Mouse (Mus musculus) CH12.LX (cell line): ENCODE measurements around the gene Slc4a7. TPM values are rescaled to one million over a fixed set of nuclear protein-coding genes. Genes with fewer than 3 reads are reported as not detected.

Experiments
- DNase-seq: peaks from one replicate; pipeline ENCODE4 v3.0.0-alpha.2; 2013; ENCODE audit errors: extremely low read depth
- H3K27ac ChIP-seq: 2 replicates; pipeline ENCODE4 v1.5.1; 2012; ENCODE audit warnings: low read depth, mild to moderate bottlenecking, control low read depth, moderate library complexity; ENCODE audit not compliant: insufficient read depth
- H3K27me3 ChIP-seq: replicated peaks from 2 replicates; pipeline ENCODE3; 2012; ENCODE audit warnings: inconsistent platforms
- H3K36me3 ChIP-seq, 2 experiments: replicated peaks in 1 of 2; 2 replicates each; pipeline versions ENCODE3 to v1.6.1; 2012; ENCODE audit warnings: inconsistent platforms in 1 of 2, low read length in 1 of 2, mild to moderate bottlenecking in 1 of 2, mixed read lengths in 1 of 2, moderate library complexity in 1 of 2; ENCODE audit not compliant: control insufficient read depth in 1 of 2, insufficient read depth in 1 of 2
- H3K4me1 ChIP-seq, 2 experiments: 2 replicates each; pipeline ENCODE4 v1.6.1; 2012; ENCODE audit warnings: inconsistent platforms in 1 of 2, moderate library complexity in 1 of 2; ENCODE audit not compliant: insufficient read depth in 2 of 2, control insufficient read depth in 1 of 2
- H3K4me2 ChIP-seq: 2 replicates; pipeline ENCODE4 v1.6.1; 2012; ENCODE audit warnings: low read depth, mild to moderate bottlenecking, control low read depth; ENCODE audit not compliant: poor library complexity, insufficient read depth, severe bottlenecking
- H3K4me3 ChIP-seq, 3 experiments: fragments of 150-350 bp in 1 of 3; sonication (generic) in 1 of 3; replicated peaks in 1 of 3; 2 replicates each; pipeline versions ENCODE3 to v1.5.1; 2011 to 2012; ENCODE audit warnings: low read depth in 2 of 3, low read length in 2 of 3, mild to moderate bottlenecking in 2 of 3, moderate library complexity in 2 of 3, control low read depth in 1 of 3, improper control_type of control experiment in 1 of 3, inconsistent platforms in 1 of 3, mixed read lengths in 1 of 3; ENCODE audit not compliant: poor library complexity in 1 of 3
- H3K79me2 ChIP-seq: replicated peaks from 2 replicates; pipeline ENCODE4 v1.6.1; 2012; ENCODE audit warnings: mild to moderate bottlenecking, moderate library complexity; ENCODE audit not compliant: control insufficient read depth, poor library complexity, insufficient read depth, severe bottlenecking; ENCODE audit errors: extremely low read depth
- H3K9ac ChIP-seq: 2 replicates; pipeline ENCODE4 v1.6.1; 2012; ENCODE audit warnings: low read depth, mild to moderate bottlenecking, control low read depth, moderate library complexity; ENCODE audit not compliant: insufficient read depth
- H3K9me3 ChIP-seq: replicated peaks from 2 replicates; pipeline ENCODE3; 2012; ENCODE audit warnings: low read length, inconsistent platforms, mixed read lengths
- CHD1 ChIP-seq: IDR thresholded peaks from 2 replicates; pipeline ENCODE4 v1.6.1; 2012; ENCODE audit warnings: low read depth, low read length, improper control_type of control experiment, inconsistent platforms
- ETS1 ChIP-seq: conservative IDR thresholded peaks from 2 replicates; pipeline ENCODE4 v1.6.1; 2012; ENCODE audit warnings: low read depth, mild to moderate bottlenecking, inconsistent platforms, low read length, improper control_type of control experiment, moderate library complexity
- HCFC1 ChIP-seq: IDR thresholded peaks from 2 replicates; pipeline ENCODE4 v1.6.1; 2012; ENCODE audit warnings: low read depth, mild to moderate bottlenecking, inconsistent platforms, low read length, improper control_type of control experiment
- KAT2A ChIP-seq: IDR thresholded peaks from 2 replicates; pipeline ENCODE4 v1.6.1; 2012; ENCODE audit warnings: low read length, improper control_type of control experiment, inconsistent platforms; ENCODE audit not compliant: insufficient replicate concordance
- MAFK ChIP-seq: IDR thresholded peaks from 2 replicates; pipeline ENCODE4 v1.6.1; 2011; ENCODE audit warnings: low read length, improper control_type of control experiment; ENCODE audit not compliant: insufficient replicate concordance
- MAX ChIP-seq: IDR thresholded peaks from 2 replicates; pipeline ENCODE4 v1.6.1; 2011; ENCODE audit warnings: low read length, improper control_type of control experiment
- MXI1 ChIP-seq: IDR thresholded peaks from 2 replicates; pipeline ENCODE4 v1.6.1; 2011; ENCODE audit warnings: mild to moderate bottlenecking, low read depth, low read length, improper control_type of control experiment
- MYC ChIP-seq: IDR thresholded peaks from 2 replicates; pipeline ENCODE4 v1.6.1; 2011; ENCODE audit warnings: low read depth, mild to moderate bottlenecking, improper control_type of control experiment, low read length
- PAX5 ChIP-seq: IDR thresholded peaks from 2 replicates; pipeline ENCODE4 v1.6.1; 2012; ENCODE audit warnings: low read length, inconsistent platforms, mixed read lengths
- RAD21 ChIP-seq: IDR thresholded peaks from 2 replicates; pipeline ENCODE4 v1.6.1; 2011; ENCODE audit warnings: low read depth, mild to moderate bottlenecking, low read length, improper control_type of control experiment, moderate library complexity
- TCF12 ChIP-seq: IDR thresholded peaks from 2 replicates; pipeline ENCODE4 v1.6.1; 2014; ENCODE audit warnings: low read depth, mild to moderate bottlenecking, inconsistent platforms, low read length, improper control_type of control experiment
- UBTF ChIP-seq: IDR thresholded peaks from 2 replicates; pipeline ENCODE4 v1.6.1; 2012; ENCODE audit warnings: low read depth, mild to moderate bottlenecking, inconsistent platforms, low read length, improper control_type of control experiment, moderate library complexity
- USF1 ChIP-seq: IDR thresholded peaks from 2 replicates; pipeline ENCODE4 v1.6.1; 2014; ENCODE audit warnings: low read depth, mild to moderate bottlenecking, inconsistent platforms, low read length, improper control_type of control experiment
- USF2 ChIP-seq: conservative IDR thresholded peaks from 2 replicates; pipeline ENCODE4 v1.6.1; 2011; ENCODE audit warnings: low read depth, low read length, improper control_type of control experiment
- ZC3H11A ChIP-seq: IDR thresholded peaks from 2 replicates; pipeline ENCODE4 v1.6.1; 2012; ENCODE audit warnings: low read depth, mild to moderate bottlenecking, inconsistent platforms, low read length, improper control_type of control experiment
- ZMIZ1 ChIP-seq: IDR thresholded peaks from 2 replicates; pipeline ENCODE4 v1.6.1; 2012; ENCODE audit warnings: low read depth, mild to moderate bottlenecking, inconsistent platforms, low read length, improper control_type of control experiment
- ZNF384 ChIP-seq: IDR thresholded peaks from 2 replicates; pipeline ENCODE4 v1.6.1; 2012; ENCODE audit warnings: low read depth, low read length, improper control_type of control experiment, inconsistent platforms
- dilution Hi-C: fragments of 300-500 bp; cut with MboI; formaldehyde crosslinking; loops from 2 replicates; pipeline ENCODE4 v1.14.3; 2020; ENCODE audit warnings: low sequenced_read_pairs; ENCODE audit not compliant: extremely low pct_unique_long_range_greater_than_20kb, extremely low pct_ligation_motif_present
- in situ Hi-C: fragments of 300-500 bp; cut with MboI; formaldehyde crosslinking; loops from 3 replicates; pipeline ENCODE4 v1.14.3; 2019; ENCODE audit warnings: low sequenced_read_pairs, low pct_ligation_motif_present, low pct_unique_long_range_greater_than_20kb, mixed read lengths
- polyA plus RNA-seq: library from polyadenylated mRNA; unstranded; fragments of >175 nt; gene quantifications from 2 replicates; pipeline ENCODE4 v1.2.1, GENCODE M21; 2012; ENCODE audit warnings: low read depth; ENCODE audit not compliant: insufficient read length
- total RNA-seq, 2 experiments: library from RNA; depleted of rRNA; stranded (reverse); fragments of 300-350 nt in 1 of 2; fragments of >200 nt in 1 of 2; gene quantifications; 2 replicates each; pipeline ENCODE4 v1.2.3; 2012 to 2014

Slc4a7 gene
- total and polyA plus RNA-seq, 3 experiments: 13.6 to 19.0 (median 17.6) TPM

DNA sequence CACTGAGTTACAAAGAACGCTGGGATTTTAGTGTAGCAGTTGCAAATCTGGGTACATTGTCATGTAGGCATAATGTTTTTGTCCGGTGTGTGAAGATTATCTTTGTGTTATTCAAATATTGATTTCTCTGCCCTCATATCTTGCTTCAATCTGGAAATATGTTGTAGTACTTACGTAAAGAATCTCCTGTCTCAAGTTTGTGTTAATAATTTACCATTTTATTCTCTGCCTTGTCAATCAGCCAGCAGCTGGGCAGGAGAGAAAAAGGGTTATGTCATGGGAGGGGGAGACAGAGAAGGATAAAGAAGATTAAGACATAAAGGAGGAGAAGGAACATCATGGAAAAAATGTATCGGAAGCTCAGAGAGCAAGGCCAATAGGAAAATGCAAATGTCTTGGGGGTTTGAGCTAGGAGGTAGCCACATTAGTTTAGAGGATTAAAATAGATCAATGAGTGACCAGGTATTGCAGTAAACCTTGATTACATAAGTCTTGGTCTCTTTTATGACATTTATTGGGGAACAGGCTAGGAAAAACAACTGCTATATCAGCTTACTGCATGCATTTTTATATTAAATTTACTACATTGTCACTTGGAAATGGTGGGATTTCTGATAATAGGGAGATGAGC lies 87.9 kb downstream of the Slc4a7 start:
- TF ChIP-seq ZC3H11A (no peak), ZMIZ1 (no peak)
- in situ Hi-C loops: no loop called here
- Histone ChIP-seq H3K9me3 (no peaks in the 10 kb centered on the region), H3K79me2 (no peaks in the 10 kb centered on the region), H3K9ac (no peak overlapping the region), H3K27ac (no peak overlapping the region), H3K4me3 (no peak overlapping the region), H3K36me3 (peaks cover 5 to 33% of the 10 kb centered on the region in 2 experiments), H3K27me3 (no peaks in the 10 kb centered on the region), H3K4me2 (no peak overlapping the region), H3K4me1 (peaks cover 0 to 7% of the 10 kb centered on the region in 2 experiments; a peak in 1 of 4 replicates)
- no peak for DNase-seq
- dilution Hi-C loops: no loop called here

DNA sequence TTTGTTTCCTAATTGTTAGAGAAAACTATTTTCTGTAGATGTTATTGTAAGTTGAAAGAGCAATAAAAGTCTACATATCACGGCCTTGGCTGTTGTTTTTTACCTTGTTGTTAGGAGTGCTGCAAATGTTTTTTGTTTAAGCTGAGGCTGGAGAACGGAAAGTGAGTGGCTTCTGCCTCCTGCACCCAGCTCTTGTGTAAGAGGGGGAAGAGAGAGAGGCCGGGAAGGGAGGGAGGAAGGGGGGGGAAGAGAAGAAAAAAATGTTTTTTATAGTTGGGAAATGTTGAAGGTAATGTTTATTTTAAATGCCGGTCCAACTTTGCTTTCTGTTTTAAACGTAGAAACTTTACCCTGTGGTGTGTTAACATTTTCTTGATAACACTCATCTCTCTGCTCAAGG lies 97.8 kb downstream of the Slc4a7 start:
- in situ Hi-C loops (no loop called here), dilution Hi-C loops (no loop called here)
- no peak overlapping the region for H3K4me3 ChIP-seq
- TF ChIP-seq MYC (no peak), UBTF (no peak), ETS1 (no peak), MAX (no peak), USF2 (no peak), MXI1 (no peak), KAT2A (no peak), MAFK (no peak), ZNF384 (no peak), CHD1 (no peak), USF1 (no peak), PAX5 (no peak)
- no peak for DNase-seq
- H3K27me3 ChIP-seq: no peaks in the 10 kb centered on the region
- H3K9ac ChIP-seq: no peak overlapping the region
- no peak overlapping the region for H3K4me2 ChIP-seq
- H3K27ac ChIP-seq: no peak overlapping the region
- H3K4me1 ChIP-seq: peaks cover 6 to 12% of the 10 kb centered on the region in 2 experiments
- H3K79me2 ChIP-seq: no peaks in the 10 kb centered on the region
- no peaks in the 10 kb centered on the region for H3K9me3 ChIP-seq
- H3K36me3 ChIP-seq: peaks cover 0 to 10% of the 10 kb centered on the region in 2 experiments

DNA sequence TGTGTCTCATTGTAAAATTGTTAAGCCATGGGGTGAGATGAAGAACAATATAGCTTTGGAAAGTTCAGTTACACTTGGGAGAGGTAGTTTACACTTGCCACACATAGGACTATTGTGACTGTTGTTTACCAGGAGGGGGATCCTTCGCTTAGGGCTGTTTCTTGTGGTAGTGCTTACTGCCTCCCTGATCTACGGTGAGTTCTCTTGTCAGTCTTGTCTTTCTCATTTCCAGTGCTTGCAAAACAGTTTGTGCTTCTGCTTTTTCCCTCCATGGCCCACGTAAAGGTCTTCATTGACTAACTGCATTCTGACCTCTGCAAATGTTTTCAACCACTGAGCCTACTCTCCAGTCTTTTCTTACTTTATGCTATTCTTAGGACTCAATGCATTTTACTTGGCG lies 98.3 kb downstream of the Slc4a7 start:
- Histone ChIP-seq H3K4me2 (no peak overlapping the region), H3K79me2 (no peaks in the 10 kb centered on the region), H3K4me1 (peaks cover 8 to 14% of the 10 kb centered on the region in 2 experiments), H3K27me3 (no peaks in the 10 kb centered on the region), H3K27ac (no peak overlapping the region), H3K9ac (no peak overlapping the region), H3K9me3 (no peaks in the 10 kb centered on the region), H3K4me3 (no peak overlapping the region), H3K36me3 (peaks cover 0 to 9% of the 10 kb centered on the region in 2 experiments)
- no peak for DNase-seq
- in situ Hi-C loops (no loop called here), dilution Hi-C loops (no loop called here)
- TF ChIP-seq RAD21 (no peak), MAX (no peak), HCFC1 (no peak), ZC3H11A (no peak), TCF12 (no peak), MXI1 (no peak), USF1 (no peak)
